Mouse (Mus musculus) embryonic fibroblast, embryonic 13.5 days (primary cell): ENCODE results near the gene Hyal2. TPM values are rescaled to one million over a fixed set of nuclear protein-coding genes. Genes with fewer than 3 reads are reported as not detected.

Source experiments
- H3K27ac ChIP-seq: 2 replicates; pipeline ENCODE4 v1.5.1; 2012; ENCODE audit warnings: low read length, control low read depth, inconsistent platforms; ENCODE audit not compliant: insufficient read depth
- H3K4me1 ChIP-seq: 2 replicates; pipeline ENCODE4 v1.6.1; 2011; ENCODE audit warnings: low read length; ENCODE audit not compliant: control insufficient read depth, insufficient read depth
- H3K4me3 ChIP-seq: 2 replicates; pipeline ENCODE4 v1.5.1; 2011; ENCODE audit warnings: mild to moderate bottlenecking, control low read depth, low read length; ENCODE audit not compliant: insufficient read depth
- CTCF ChIP-seq: IDR thresholded peaks from 2 replicates; pipeline ENCODE4 v1.5.1; 2011; ENCODE audit warnings: mild to moderate bottlenecking, control low read depth, low read length, moderate library complexity, borderline replicate concordance; ENCODE audit not compliant: insufficient read depth
- POLR2A ChIP-seq: IDR thresholded peaks from 2 replicates; pipeline ENCODE4 v1.6.1; 2011; ENCODE audit warnings: low read depth, mild to moderate bottlenecking, control low read depth, low read length, moderate library complexity
- polyA plus RNA-seq: library from polyadenylated mRNA; stranded (reverse); fragments of >200 nt; gene quantifications from 2 replicates; pipeline ENCODE4 v1.2.4, GENCODE M21; 2011; ENCODE audit warnings: low read depth; ENCODE audit not compliant: missing spikeins, insufficient read length

The Hyal2 gene
- polyA plus RNA-seq, 1 experiment, result 28.0 TPM

DNA sequence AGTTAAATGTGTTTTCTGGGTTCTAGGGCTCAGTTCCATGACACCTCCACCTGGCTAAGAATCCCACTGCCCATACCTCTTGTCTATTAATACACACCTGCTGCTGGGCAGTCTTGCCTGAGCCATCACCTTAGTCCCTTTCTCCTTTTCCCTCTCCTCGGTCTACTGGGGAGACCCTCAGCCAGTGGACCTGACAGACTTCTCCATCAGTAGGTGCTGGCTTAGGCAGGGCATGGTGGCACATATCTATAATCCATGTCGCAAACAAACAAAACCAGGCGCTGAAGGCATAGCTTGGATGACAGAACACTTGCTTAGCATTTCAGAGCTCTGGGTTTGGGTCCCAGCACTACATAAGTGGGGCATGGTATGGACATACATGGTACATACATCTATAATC lies 29.0 kb upstream of the Hyal2 start:
- Histone ChIP-seq H3K4me1 (peaks cover 8% of the 10 kb centered on the region; the same call in 1 of the 2 replicates), H3K4me3 (no peak overlapping the region), H3K27ac (no peak overlapping the region)
- TF ChIP-seq CTCF (no peak), POLR2A (no peak)

DNA sequence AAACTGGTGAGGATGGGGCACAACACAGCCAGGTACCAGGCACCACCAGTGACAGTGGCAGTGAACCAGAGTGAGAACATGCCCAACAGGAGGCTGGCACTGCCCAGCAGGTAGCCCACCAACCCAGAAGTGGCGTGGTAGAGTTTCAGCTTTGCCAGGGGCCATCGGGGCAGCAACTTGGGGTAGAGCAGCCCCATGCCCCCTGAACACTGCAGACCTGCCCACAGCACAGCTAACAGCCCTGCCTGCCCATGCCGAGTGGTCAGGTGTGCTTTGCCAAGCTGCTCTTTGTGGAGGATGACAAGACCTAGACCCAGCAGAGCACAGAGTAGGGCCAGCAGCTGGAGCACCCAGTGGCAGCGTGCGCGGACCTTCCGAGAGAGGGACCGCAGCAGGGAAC lies 27.8 kb upstream of the Hyal2 start:
- no peak overlapping the region for H3K4me3 ChIP-seq
- H3K4me1 ChIP-seq, result peaks cover 8% of the 10 kb centered on the region; the same call in 1 of the 2 replicates
- no peak overlapping the region for H3K27ac ChIP-seq
- TF ChIP-seq CTCF, result no peak
- no peak for TF ChIP-seq POLR2A

DNA sequence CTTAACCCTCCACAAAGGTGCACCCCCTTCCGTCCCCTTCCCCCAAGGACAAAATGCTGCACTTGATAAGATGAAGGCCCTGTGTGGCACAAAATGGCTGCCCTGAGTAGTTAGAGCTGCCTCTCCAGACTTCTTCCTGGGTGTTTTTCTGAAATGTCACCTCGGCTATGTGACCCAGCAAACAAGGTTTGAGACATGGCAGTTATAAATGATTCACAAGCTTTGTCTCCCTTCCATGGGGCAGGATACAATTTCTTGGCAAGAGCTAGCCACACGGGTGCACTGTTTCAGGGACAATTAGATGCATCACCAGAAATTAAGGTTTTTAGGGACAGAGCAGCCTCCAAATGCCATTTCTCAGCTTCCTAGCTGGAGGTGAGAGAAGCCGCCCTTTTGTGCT lies 27.3 kb upstream of the Hyal2 start:
- Histone ChIP-seq H3K4me3 (no peak overlapping the region), H3K4me1 (peaks cover 8% of the 10 kb centered on the region; the same call in 1 of the 2 replicates), H3K27ac (no peak overlapping the region)
- TF ChIP-seq POLR2A (no peak), CTCF (no peak)

DNA sequence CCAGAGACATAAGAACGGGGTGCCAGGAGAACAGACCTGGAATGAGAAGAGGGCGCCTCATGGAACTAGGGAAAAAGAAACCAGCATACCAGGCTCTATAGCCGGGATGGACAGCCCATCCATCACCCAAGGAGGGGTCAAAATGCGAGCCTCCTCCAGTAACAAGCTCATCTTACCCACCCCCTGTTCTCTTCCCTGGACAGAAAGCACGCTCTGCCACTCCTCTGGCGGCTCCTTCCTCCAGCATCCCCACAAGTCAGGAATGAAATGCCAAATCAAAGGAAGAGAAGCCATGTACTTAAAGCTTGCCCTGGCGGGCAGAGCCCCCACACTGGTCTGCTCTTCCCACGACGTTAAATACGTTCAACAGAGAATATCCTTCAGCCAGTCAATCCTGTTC lies 26.7 kb upstream of the Hyal2 start:
- Histone ChIP-seq H3K4me3 (peak overlapping the region; percentile 62), H3K4me1 (peaks cover 8% of the 10 kb centered on the region; the same call in 1 of the 2 replicates), H3K27ac (no peak overlapping the region)
- no peak for TF ChIP-seq POLR2A
- TF ChIP-seq CTCF, result no peak

DNA sequence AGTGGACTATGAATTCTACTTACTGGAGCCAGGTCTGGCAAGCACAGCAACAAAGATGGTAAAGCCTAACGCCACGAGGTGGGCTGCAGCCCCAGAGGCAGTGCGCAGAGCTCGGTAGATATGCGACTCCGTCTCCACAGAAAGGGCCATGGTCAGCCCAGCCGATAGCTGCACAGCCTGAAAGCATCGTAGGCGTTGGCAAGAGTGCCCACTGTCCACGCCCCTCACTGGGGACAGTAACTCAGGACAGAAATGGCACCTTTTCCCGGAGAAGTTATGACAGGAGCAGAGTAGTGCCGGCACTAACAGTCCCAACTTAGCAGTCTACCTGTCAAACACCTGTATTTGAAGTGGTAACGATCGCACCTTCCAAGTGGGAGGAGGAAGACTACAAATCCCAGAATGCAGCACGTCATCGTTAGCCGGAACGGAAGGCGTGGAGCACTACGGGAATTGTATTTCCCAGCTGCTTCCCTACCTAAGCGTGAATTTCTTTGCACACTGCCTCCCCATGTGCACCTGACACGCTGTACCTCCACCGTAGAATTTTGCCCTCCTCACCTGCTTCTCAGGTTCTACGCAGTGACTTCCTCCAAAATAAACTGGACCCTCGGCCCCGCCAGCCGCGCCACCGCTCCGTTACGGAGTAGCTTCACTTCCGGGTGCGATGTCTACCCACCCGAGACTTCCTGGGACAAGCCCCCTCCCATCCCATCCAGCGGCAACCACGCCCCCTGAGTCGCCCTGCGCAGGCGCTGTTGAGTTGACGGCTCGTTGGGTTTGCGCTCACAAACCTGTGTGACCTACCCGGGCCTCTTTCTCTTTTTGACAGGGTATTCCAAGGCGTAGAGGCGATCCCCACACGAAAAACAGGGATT lies 26.0 kb upstream of the Hyal2 start, which contains the start of the genes Cyb561d2 and Nprl2:
Gene Cyb561d2 (minus strand): TSS at position 720 of the 878 bp plus-strand sequence.
Gene Nprl2 (plus strand): TSS at position 753 of the 878 bp plus-strand sequence.
- Histone ChIP-seq H3K4me1 (peaks cover 4% of the 10 kb centered on the region; the same call in 1 of the 2 replicates), H3K27ac (no peak within 1 kb of the TSS), H3K4me3 (peak within 1 kb of the TSS; percentile 62)
- TF ChIP-seq CTCF (no peak), POLR2A (peak; percentile 70)

DNA sequence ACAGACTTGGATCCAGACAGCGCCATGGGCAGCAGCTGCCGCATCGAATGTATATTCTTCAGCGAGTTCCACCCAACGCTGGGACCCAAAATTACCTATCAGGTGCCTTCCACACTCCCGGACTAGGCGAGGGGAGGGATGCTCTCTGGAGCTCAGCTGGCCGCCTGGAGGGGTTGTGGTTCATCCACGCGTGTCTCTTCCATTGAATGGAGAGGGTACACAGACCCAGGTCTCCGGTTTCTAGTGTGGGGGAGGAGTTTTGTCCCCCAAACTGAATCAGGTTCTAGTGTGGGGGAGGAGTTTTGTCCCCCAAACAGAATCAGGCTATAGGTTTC lies 25.4 kb upstream of the Hyal2 start:
- Histone ChIP-seq H3K4me1 (0 out of 2 replicates have a peak, but pooled peaks cover 3% of the 10 kb centered on the region), H3K4me3 (peak overlapping the region; percentile 62), H3K27ac (no peak overlapping the region)
- TF ChIP-seq CTCF, result no peak
- no peak for TF ChIP-seq POLR2A

DNA sequence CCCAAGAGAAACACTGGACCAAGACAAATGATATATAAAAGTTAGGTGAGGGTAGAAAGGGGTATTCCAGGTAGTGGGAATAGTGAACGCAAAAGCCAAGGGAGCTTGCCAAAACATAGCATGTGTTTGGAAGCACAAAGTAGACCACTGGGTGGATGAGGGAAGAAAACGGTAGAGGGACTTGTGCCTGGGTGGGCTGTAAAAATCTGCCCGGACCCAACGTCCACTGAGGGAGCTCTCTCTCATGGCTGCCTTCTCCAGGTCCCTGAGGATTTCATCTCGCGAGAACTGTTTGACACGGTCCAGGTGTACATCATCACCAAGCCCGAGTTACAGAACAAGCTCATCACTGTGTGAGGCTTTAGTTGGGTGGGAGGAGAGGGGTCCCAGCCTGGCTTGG lies 25.0 kb upstream of the Hyal2 start:
- 0 out of 2 replicates have a peak, but pooled peaks cover 3% of the 10 kb centered on the region for H3K4me1 ChIP-seq
- TF ChIP-seq CTCF (no peak), POLR2A (no peak)
- H3K27ac ChIP-seq, result no peak overlapping the region
- H3K4me3 ChIP-seq, result peak overlapping the region; percentile 62

DNA sequence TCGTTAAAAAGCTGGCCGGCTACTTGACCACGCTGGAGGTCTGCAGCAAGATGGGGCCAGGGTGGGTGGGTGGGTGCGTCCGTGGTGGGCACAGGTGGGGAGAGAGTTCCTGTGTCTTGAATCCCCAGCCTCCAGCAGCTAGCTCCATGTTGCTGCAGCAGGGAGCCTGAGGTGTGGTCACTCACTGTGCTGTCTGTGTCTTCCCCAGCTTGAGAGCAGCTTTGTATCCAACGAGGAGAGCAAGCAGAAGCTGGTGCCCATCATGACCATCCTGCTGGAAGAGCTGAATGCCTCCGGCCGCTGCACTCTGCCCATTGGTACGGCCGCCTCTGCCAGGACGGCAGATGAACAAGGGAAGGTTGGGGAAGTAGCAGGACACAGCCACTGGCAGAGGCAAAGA lies 24.4 kb upstream of the Hyal2 start:
- Histone ChIP-seq H3K4me1 (0 out of 2 replicates have a peak, but pooled peaks cover 3% of the 10 kb centered on the region), H3K4me3 (no peak overlapping the region), H3K27ac (no peak overlapping the region)
- TF ChIP-seq CTCF (no peak), POLR2A (no peak)

DNA sequence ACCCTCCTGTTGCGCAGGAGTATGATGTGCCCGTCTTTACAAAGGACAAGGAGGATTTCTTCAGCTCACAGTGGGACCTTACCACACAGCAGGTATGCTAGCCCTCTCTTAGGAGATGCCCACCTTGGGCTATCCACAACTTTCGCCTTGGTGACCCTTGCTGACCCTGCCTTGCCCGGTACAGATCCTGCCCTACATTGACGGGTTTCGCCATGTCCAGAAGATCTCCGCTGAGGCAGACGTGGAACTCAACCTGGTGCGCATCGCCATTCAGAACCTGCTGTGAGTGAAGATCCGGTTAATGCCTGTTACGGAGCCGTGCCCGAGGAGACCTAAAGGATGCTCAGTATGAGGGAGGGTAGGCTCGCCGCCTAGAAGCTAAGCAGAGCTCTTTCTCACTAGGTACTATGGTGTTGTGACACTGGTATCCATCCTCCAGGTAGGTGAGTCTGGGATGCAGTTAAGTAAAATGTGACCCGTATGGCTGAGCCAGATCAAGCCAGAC lies 23.5 kb upstream of the Hyal2 start:
- Histone ChIP-seq H3K4me3 (no peak overlapping the region), H3K27ac (no peak overlapping the region), H3K4me1 (0 out of 2 replicates have a peak, but pooled peaks cover 3% of the 10 kb centered on the region)
- TF ChIP-seq POLR2A (no peak), CTCF (no peak)

DNA sequence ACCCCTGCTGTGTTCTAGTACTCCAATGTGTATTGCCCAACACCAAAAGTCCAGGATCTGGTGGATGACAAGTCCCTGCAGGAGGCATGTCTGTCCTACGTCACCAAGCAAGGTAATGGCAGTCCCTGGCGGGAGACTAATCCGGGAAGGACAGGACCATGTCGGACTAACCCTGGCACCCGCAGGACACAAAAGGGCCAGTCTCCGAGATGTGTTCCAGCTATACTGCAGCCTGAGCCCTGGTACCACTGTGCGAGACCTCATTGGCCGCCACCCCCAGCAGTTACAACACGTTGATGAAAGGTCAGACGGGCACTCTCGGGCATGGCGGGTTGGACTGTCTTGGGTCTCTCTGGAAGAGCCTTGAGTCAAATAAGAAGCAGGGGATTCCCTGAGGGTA lies 23.0 kb upstream of the Hyal2 start:
- Histone ChIP-seq H3K27ac (no peak overlapping the region), H3K4me1 (0 out of 2 replicates have a peak, but pooled peaks cover 3% of the 10 kb centered on the region), H3K4me3 (no peak overlapping the region)
- TF ChIP-seq CTCF (no peak), POLR2A (no peak)
